Mouse (Mus musculus) myocyte (in vitro differentiated cells): ENCODE measurements around the gene Plaur.

Experiments used
- MYOG ChIP-seq, 3 experiments: IDR thresholded peaks; one replicate each; pipeline ENCODE4 v1.6.1; 2011; ENCODE audit warnings: control low read depth in 2 of 3, low read depth in 2 of 3, mild to moderate bottlenecking in 2 of 3; ENCODE audit not compliant: insufficient read length in 2 of 3, control insufficient read depth in 1 of 3, insufficient read depth in 1 of 3
- POLR2A ChIP-seq: IDR thresholded peaks from one replicate; pipeline ENCODE4 v1.6.1; 2011; ENCODE audit warnings: low read depth, mild to moderate bottlenecking, control low read depth, moderate library complexity; ENCODE audit not compliant: insufficient read length
- SRF ChIP-seq: IDR thresholded peaks from one replicate; pipeline ENCODE4 v1.6.1; 2011; ENCODE audit warnings: low read depth; ENCODE audit not compliant: control insufficient read depth, insufficient read length

DNA sequence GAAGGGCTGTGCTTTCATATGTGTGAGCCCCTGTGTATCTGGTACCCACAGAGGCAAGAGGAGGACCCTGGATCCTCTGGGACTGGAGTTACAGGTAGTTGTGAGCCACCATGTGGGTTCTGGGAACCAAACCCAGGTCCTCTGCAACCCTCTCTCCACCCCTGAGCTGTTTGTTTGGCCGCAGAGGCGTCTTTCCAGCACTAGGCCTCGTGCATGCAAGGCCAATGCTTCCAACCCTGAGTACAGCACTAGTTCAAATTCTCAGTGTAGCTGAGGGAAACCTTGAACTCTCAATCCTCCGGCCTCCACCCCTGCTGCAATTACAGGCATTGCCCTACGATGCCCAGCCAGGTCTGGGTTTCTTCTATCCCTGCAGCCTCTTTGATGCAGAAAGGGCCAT is 33.6 kb upstream of the Plaur start:
- no peak for TF ChIP-seq POLR2A
- TF ChIP-seq MYOG (IDR thresholded peaks at IDR 0.05; ENCODE audit: control insufficient read depth in 1 of 3, insufficient read depth in 1 of 3, insufficient read length in 2 of 3, low read depth in 2 of 3) = no peak
- no peak for TF ChIP-seq SRF
